Mouse (Mus musculus): ENCODE measurements around the gene Lrrc8c. TPM values are rescaled to one million over a fixed set of nuclear protein-coding genes. Genes with fewer than 3 reads are reported as not detected.

The Lrrc8c gene
- 69.4 and 78.0 TPM in 2 replicates for polyA plus RNA-seq (2012; rRNA removed)

DNA sequence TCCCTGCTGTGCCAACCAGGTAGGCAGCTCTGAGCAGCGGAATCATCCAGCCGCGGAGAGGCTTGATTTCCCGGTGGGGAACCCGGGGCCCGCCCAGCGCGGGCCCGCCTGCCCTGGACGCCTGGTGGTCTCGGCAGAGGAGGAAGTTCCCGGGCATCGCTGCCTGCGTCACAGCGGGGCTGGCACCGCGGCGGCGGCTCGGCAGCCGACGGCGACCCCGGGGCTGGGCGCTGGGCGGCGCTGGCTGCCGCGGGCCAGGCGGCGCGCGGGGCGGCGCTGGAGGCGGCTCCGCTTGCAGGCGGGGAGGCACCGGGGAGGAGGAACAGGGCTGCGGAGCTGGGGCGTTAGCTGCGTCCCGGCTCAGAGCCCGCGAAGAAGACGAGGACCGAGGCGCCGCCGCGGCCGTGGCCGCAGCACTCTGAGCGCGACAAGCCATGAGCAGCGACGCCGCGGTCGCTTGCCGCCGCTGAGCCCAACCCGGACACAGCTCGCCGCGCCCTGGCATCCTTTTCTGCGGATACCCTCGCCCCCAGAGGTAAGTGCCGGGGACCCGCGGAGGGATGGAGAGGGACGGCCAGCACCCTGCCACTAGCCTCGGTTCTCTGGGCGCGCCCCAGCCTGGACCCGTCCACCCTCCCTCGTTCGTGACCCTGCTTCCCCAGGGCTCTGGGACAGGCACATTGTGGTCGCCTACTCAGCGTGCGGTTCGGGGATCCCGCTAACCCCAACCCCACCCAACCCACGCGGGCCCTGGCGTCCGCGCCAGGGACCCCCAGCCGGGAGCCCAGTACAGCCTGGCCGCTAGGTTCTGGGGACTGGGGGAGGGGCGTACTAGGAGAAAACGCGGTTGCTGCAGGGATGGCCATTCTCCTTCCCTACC, at the start of gene Lrrc8c:
Gene Lrrc8c (plus strand): TSS at position 293 of the 880 bp plus-strand sequence.
- H3K27me3 ChIP-seq (ENCODE audit: control insufficient read depth, insufficient read depth, low read length) = no peaks in the 10 kb centered on the region
- under 1% methylated on average over 89 of the region's 93 CpGs for WGBS
- DNase-seq = peak; percentile 91
- no peaks in the 10 kb centered on the region; the same call in 1 of the 2 replicates for H3K36me3 ChIP-seq (ENCODE audit: control insufficient read depth, insufficient read depth, low read length)
- peak within 1 kb of the TSS; percentile 97 for H3K4me3 ChIP-seq (ENCODE audit: control insufficient read depth, insufficient read depth, low read length)
- H3K4me1 ChIP-seq (replicated peaks; ENCODE audit: control insufficient read depth, insufficient read depth, low read length) = peaks cover 17% of the 10 kb centered on the region
- peak within 1 kb of the TSS; percentile 93 for H3K27ac ChIP-seq (ENCODE audit: control insufficient read depth, insufficient read depth, low read length)
- TF ChIP-seq POLR2A (IDR thresholded peaks at IDR 0.05; ENCODE audit: control insufficient read depth, extremely low read depth, insufficient read depth, low read length, poor library complexity) (peak; percentile 75), CTCF (IDR thresholded peaks at IDR 0.05; ENCODE audit: borderline replicate concordance, control insufficient read depth, extremely low read depth, insufficient read depth, low read length, poor library complexity) (peak; percentile 71)

DNA sequence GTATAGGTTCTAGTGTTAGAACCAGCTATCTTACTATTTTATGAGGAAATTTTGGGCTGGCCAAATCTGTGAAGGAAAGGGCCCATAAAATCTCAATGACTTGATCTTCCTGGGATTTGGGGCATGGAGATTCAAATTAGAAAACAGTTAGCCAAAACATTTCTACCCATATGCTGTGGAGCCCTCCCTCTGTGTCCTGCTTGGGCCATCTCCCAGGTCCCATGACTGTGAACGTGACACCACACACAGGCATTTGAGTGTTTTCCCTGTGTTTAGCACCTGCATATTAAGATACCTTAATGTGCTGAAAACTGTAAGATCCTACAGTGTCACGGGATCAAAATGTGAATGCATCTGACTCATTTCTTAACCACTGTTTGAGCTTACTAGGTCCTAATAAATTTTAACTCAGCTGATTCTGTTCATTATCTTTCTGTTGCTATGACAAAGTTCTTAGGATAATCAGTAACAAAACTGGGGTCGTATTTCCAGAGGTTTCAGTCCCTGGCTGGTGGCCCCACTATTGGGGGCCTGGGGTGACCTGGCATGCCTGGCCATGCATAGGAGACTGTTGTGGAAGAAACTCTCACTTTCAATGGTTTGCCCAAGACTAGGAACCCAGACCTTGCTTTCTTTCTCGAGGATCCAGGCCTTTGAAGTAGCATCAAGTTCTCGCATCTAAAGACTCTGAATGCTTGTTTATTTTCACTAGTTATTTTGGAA, 46.0 kb upstream of the Lrrc8c start:
- no peak for TF ChIP-seq CTCF (IDR thresholded peaks at IDR 0.05; ENCODE audit: borderline replicate concordance, control insufficient read depth, extremely low read depth, insufficient read depth, low read length, poor library complexity)
- TF ChIP-seq POLR2A (IDR thresholded peaks at IDR 0.05; ENCODE audit: control insufficient read depth, extremely low read depth, insufficient read depth, low read length, poor library complexity) = no peak
- no peaks in the 10 kb centered on the region for H3K27me3 ChIP-seq (ENCODE audit: control insufficient read depth, insufficient read depth, low read length)
- no peak overlapping the region for H3K4me3 ChIP-seq (ENCODE audit: control insufficient read depth, insufficient read depth, low read length)
- no peak for DNase-seq
- no peak overlapping the region for H3K27ac ChIP-seq (ENCODE audit: control insufficient read depth, insufficient read depth, low read length)
- H3K36me3 ChIP-seq (ENCODE audit: control insufficient read depth, insufficient read depth, low read length) = no peaks in the 10 kb centered on the region
- no peaks in the 10 kb centered on the region for H3K4me1 ChIP-seq (replicated peaks; ENCODE audit: control insufficient read depth, insufficient read depth, low read length)
- WGBS = 94% methylated on average over 5 of the region's 5 CpGs

DNA sequence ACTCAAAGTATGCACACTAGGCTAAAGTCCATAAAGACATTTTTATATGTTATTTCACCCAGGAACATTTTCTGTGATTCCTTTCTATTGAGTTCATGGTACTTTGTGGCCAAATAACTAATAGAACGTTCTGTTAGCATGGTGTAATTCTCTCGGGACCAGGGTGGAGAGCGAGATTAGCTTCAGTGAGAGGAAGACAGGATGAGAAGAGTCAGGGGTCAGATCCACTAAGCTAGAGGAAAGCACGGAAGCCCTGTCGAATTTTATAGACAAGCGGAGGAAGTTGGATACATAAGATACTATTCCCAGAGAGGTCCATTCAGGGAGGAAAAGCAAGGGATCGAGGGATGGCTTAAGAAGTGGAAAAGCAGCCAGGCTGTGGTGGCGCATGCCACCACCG, 41.7 kb upstream of the Lrrc8c start:
- H3K4me3 ChIP-seq (ENCODE audit: control insufficient read depth, insufficient read depth, low read length) = no peak overlapping the region
- peaks cover 5% of the 10 kb centered on the region; the same call in 1 of the 2 replicates for H3K36me3 ChIP-seq (ENCODE audit: control insufficient read depth, insufficient read depth, low read length)
- H3K4me1 ChIP-seq (replicated peaks; ENCODE audit: control insufficient read depth, insufficient read depth, low read length) = no peaks in the 10 kb centered on the region
- H3K27me3 ChIP-seq (ENCODE audit: control insufficient read depth, insufficient read depth, low read length) = no peaks in the 10 kb centered on the region
- no peak for TF ChIP-seq CTCF (IDR thresholded peaks at IDR 0.05; ENCODE audit: borderline replicate concordance, control insufficient read depth, extremely low read depth, insufficient read depth, low read length, poor library complexity)
- 94% methylated on average over 9 of the region's 9 CpGs for WGBS
- no peak overlapping the region for H3K27ac ChIP-seq (ENCODE audit: control insufficient read depth, insufficient read depth, low read length)
- no peak for DNase-seq

DNA sequence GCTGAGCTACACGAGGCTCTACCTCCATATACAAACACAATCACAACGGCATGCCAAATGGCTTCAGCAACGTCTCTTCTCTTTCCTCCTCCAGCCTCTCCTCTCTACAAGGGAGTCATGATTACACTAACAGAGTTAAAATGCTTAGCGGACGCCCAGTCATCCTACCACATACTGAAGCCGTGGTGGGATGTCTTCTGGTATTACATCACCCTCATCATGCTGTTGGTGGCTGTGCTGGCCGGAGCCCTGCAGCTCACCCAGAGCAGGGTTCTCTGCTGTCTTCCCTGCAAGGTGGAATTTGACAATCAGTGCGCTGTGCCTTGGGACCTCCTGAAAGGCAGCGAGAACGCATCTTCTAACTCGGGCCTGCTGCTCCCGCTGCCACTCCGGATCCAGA, 39.5 kb upstream of the Lrrc8c start:
- no peaks in the 10 kb centered on the region for H3K4me1 ChIP-seq (replicated peaks; ENCODE audit: control insufficient read depth, insufficient read depth, low read length)
- 97% methylated on average over 13 of the region's 13 CpGs for WGBS
- no peaks in the 10 kb centered on the region for H3K27me3 ChIP-seq (ENCODE audit: control insufficient read depth, insufficient read depth, low read length)
- H3K36me3 ChIP-seq (ENCODE audit: control insufficient read depth, insufficient read depth, low read length) = peaks cover 5% of the 10 kb centered on the region; the same call in 1 of the 2 replicates
- no peak for TF ChIP-seq POLR2A (IDR thresholded peaks at IDR 0.05; ENCODE audit: control insufficient read depth, extremely low read depth, insufficient read depth, low read length, poor library complexity)
- no peak for TF ChIP-seq CTCF (IDR thresholded peaks at IDR 0.05; ENCODE audit: borderline replicate concordance, control insufficient read depth, extremely low read depth, insufficient read depth, low read length, poor library complexity)
- DNase-seq = no peak
- no peak overlapping the region for H3K4me3 ChIP-seq (ENCODE audit: control insufficient read depth, insufficient read depth, low read length)
- H3K27ac ChIP-seq (ENCODE audit: control insufficient read depth, insufficient read depth, low read length) = no peak overlapping the region

DNA sequence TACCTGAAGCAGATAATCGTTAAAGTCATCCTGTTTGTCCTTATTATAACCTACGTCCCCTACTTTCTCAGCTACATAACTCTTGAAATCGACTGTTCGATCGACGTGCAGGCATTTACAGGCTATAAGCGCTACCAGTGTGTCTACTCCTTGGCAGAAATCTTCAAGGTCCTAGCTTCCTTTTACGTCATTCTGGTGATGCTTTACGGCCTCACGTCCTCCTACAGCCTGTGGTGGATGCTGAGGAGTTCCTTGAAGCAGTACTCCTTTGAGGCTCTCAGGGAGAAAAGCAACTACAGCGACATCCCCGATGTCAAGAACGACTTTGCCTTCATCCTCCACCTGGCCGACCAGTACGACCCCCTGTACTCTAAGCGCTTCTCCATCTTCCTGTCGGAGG, 38.6 kb upstream of the Lrrc8c start:
- Histone ChIP-seq H3K4me1 (replicated peaks; ENCODE audit: control insufficient read depth, insufficient read depth, low read length) (no peaks in the 10 kb centered on the region), H3K36me3 (ENCODE audit: control insufficient read depth, insufficient read depth, low read length) (peaks cover 5% of the 10 kb centered on the region; the same call in 1 of the 2 replicates), H3K4me3 (ENCODE audit: control insufficient read depth, insufficient read depth, low read length) (no peak overlapping the region), H3K27ac (ENCODE audit: control insufficient read depth, insufficient read depth, low read length) (no peak overlapping the region), H3K27me3 (ENCODE audit: control insufficient read depth, insufficient read depth, low read length) (no peaks in the 10 kb centered on the region)
- WGBS = 98% methylated on average over 17 of the region's 17 CpGs
- DNase-seq = no peak
- no peak for TF ChIP-seq CTCF (IDR thresholded peaks at IDR 0.05; ENCODE audit: borderline replicate concordance, control insufficient read depth, extremely low read depth, insufficient read depth, low read length, poor library complexity)
- TF ChIP-seq POLR2A (IDR thresholded peaks at IDR 0.05; ENCODE audit: control insufficient read depth, extremely low read depth, insufficient read depth, low read length, poor library complexity) = no peak

DNA sequence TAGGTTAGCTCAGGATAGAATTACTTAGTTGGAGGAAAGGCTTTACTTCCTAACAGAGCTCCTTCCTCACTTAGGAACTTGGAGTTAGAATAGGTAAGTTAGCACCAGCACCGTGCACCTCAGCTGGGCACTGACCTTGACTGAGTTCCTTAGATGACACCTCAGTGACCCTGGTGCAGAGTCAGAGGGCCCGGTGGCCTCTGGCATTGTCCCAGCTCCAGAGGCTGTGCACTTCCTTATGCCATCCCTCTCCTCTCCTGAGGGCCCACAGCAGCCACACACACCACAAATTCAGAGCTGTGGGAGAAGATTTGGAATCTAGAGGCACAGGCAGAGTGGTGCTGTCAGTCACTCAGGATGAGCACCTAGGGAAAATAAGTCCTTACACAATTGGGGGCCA, 35.6 kb upstream of the Lrrc8c start:
- 90% methylated on average over 2 of the region's 2 CpGs for WGBS
- DNase-seq = no peak
- TF ChIP-seq CTCF (IDR thresholded peaks at IDR 0.05; ENCODE audit: borderline replicate concordance, control insufficient read depth, extremely low read depth, insufficient read depth, low read length, poor library complexity) (no peak), POLR2A (IDR thresholded peaks at IDR 0.05; ENCODE audit: control insufficient read depth, extremely low read depth, insufficient read depth, low read length, poor library complexity) (no peak)

More for the DNA sequence above, 35.6 kb upstream of the Lrrc8c start:
- Histone ChIP-seq H3K27ac (ENCODE audit: control insufficient read depth, insufficient read depth, low read length) (no peak overlapping the region), H3K4me1 (replicated peaks; ENCODE audit: control insufficient read depth, insufficient read depth, low read length) (no peaks in the 10 kb centered on the region), H3K36me3 (ENCODE audit: control insufficient read depth, insufficient read depth, low read length) (peaks cover 10% of the 10 kb centered on the region; the same call in 1 of the 2 replicates), H3K27me3 (ENCODE audit: control insufficient read depth, insufficient read depth, low read length) (no peaks in the 10 kb centered on the region), H3K4me3 (ENCODE audit: control insufficient read depth, insufficient read depth, low read length) (no peak overlapping the region)

All from thymus, adult 2 months (tissue).